Mouse (Mus musculus) forebrain, embryonic 15.5 days (tissue): ENCODE results near the gene Ak2. TPM values are rescaled to one million over a fixed set of nuclear protein-coding genes. Genes with fewer than 3 reads are reported as not detected.

Source experiments
- ATAC-seq: fragments of 200-750 bp; cut with Nextera tagmentation; replicated peaks from 2 replicates; pipeline ENCODE4 v1.8.0; 2017; ENCODE audit warnings: mild to moderate bottlenecking, moderate TSS enrichment, moderate library complexity
- H3K27ac ChIP-seq: fragments of 300-500 bp; sonication (generic); replicated peaks from 2 replicates; pipeline ENCODE4 v1.5.1; 2015; ENCODE audit warnings: mild to moderate bottlenecking, inconsistent platforms
- H3K27me3 ChIP-seq: fragments of 300-500 bp; sonication (generic); 2 replicates; pipeline ENCODE4 v1.6.1; 2015; ENCODE audit warnings: inconsistent platforms
- H3K36me3 ChIP-seq: fragments of 300-500 bp; sonication (generic); 2 replicates; pipeline ENCODE4 v1.6.1; 2015; ENCODE audit warnings: mild to moderate bottlenecking, inconsistent platforms
- H3K4me1 ChIP-seq: fragments of 300-500 bp; sonication (generic); 2 replicates; pipeline ENCODE4 v1.6.1; 2015; ENCODE audit warnings: inconsistent platforms
- H3K4me2 ChIP-seq: fragments of 300-500 bp; sonication (generic); replicated peaks from 2 replicates; pipeline ENCODE4 v1.6.1; 2015; ENCODE audit warnings: mild to moderate bottlenecking, inconsistent platforms
- H3K4me3 ChIP-seq: fragments of 300-500 bp; sonication (generic); 2 replicates; pipeline ENCODE4 v1.5.1; 2015; ENCODE audit warnings: mild to moderate bottlenecking, inconsistent platforms
- H3K9ac ChIP-seq: fragments of 300-500 bp; sonication (generic); replicated peaks from 2 replicates; pipeline ENCODE4 v1.6.1; 2015; ENCODE audit warnings: mild to moderate bottlenecking, inconsistent platforms
- H3K9me3 ChIP-seq: fragments of 300-500 bp; sonication (generic); 2 replicates; pipeline ENCODE4 v1.6.1; 2016; ENCODE audit warnings: inconsistent platforms
- WGBS: fragments of 180-500 bp; shearing (Covaris S2); methylation state at CpG from one replicate; pipeline ENCODE4 v1.1.7; 2015; ENCODE audit warnings: mixed read lengths; 5-methylcytosine and 5-hydroxymethylcytosine counted together
- polyA plus RNA-seq: library from polyadenylated mRNA; unstranded; fragments of >200 nt; fragmentation: Nextera tagmentation; extraction: Ambion mirVana; gene quantifications from 2 replicates; pipeline ENCODE4 v1.2.1, GENCODE M21; 2015

Gene Ak2
- polyA plus RNA-seq, 1 experiment from 2014 or later = 106 TPM

DNA sequence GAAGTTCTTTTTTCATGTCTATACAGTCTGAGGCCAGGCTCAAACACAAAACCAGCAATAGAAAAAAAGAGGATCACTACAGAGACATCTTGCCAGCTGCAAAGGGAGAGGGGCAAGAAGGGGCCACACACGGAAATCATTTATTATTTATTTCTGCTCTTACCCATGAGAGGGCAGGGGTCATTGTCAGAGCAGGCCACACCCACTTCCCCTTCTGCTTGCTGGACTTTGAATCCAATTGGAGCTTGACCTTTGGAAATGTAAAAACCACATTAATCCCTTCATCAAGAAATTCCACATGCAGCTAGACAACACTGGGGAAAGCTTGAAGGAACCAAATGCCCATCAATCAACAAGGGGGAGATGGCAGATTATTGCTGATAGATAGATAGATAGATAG lies 13.1 kb upstream of the Ak2 start:
- Histone ChIP-seq H3K36me3 (no peaks in the 10 kb centered on the region), H3K4me1 (no peaks in the 10 kb centered on the region), H3K4me3 (no peak overlapping the region), H3K27me3 (no peaks in the 10 kb centered on the region), H3K27ac (no peak overlapping the region), H3K9ac (no peak overlapping the region), H3K4me2 (no peak overlapping the region), H3K9me3 (no peaks in the 10 kb centered on the region)
- WGBS = 52% methylated on average over 1 of the region's 1 CpGs
- no peak for ATAC-seq

DNA sequence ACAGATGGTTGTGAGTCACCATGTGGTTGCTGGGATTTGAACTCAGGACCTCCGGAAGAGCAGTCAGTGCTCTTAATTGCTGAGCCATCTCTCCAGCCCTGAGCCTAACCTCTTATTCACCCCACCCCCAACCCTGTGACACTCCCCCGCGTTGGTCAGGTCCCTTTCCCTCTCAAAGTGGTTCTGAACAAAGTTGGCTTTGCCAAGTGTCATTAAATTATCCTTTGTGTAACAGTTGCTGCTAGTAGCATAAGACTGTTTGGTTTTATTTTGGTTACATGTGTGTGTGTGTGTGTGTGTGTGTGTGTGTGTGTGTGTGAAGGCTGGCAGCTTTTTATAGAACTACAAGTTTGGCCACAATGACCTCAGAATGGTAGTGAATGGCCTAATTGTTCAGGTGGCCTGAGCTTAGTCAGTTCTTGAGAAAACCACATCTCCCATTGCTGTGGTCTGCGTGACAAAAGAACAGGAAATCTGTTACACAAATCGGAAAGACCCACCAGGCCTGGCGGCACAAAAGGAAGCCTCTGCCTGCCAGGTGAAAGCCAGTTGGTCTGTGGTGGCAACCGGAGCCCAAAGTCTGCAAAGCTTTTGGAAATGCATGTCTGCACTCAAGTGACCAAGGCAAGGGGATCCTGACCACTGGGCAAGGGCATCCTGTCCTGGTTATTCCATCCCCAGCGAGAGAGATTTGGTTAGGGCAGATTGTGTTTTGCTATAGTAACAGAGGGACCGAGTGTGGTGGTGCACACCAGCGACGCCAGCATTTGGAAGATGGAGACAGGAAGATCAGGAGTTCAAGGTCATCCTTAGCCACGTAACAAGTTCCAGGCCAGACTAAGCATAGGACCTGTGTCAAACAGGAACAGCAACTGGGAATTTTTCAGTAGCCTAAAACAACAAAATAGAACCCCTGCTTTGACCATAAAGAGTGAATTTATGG lies 10.6 kb upstream of the Ak2 start:
- Histone ChIP-seq H3K36me3 (no peaks in the 10 kb centered on the region), H3K4me3 (no peak overlapping the region), H3K9me3 (no peaks in the 10 kb centered on the region), H3K27ac (no peak overlapping the region), H3K27me3 (no peaks in the 10 kb centered on the region), H3K4me1 (no peaks in the 10 kb centered on the region), H3K4me2 (no peak overlapping the region), H3K9ac (no peak overlapping the region)
- WGBS = 77% methylated on average over 12 of the region's 12 CpGs
- no peak for ATAC-seq

DNA sequence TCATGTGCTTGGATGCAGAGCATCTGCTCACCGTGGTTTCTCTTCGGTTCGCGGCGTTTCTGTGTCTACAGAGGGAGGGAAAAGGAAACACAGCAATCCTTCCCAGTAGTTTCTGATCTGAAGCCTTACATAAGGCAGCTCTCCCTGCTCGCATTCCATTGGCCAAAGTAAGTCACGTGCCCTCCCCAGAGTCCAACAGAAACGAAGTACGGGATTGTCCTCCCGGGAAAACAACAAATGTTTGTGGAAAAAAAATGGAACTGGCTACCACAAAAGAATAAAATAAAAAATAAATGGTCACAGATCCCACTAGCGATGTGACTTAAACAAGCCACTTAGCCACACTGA lies 10.0 kb upstream of the Ak2 start:
- H3K27ac ChIP-seq = no peak overlapping the region
- H3K27me3 ChIP-seq = no peaks in the 10 kb centered on the region
- no peak overlapping the region for H3K9ac ChIP-seq
- H3K36me3 ChIP-seq = no peaks in the 10 kb centered on the region
- no peaks in the 10 kb centered on the region for H3K4me1 ChIP-seq
- no peaks in the 10 kb centered on the region for H3K9me3 ChIP-seq
- no peak overlapping the region for H3K4me2 ChIP-seq
- 81% methylated on average over 11 of the region's 11 CpGs for WGBS
- ATAC-seq = no peak
- H3K4me3 ChIP-seq = no peak overlapping the region

DNA sequence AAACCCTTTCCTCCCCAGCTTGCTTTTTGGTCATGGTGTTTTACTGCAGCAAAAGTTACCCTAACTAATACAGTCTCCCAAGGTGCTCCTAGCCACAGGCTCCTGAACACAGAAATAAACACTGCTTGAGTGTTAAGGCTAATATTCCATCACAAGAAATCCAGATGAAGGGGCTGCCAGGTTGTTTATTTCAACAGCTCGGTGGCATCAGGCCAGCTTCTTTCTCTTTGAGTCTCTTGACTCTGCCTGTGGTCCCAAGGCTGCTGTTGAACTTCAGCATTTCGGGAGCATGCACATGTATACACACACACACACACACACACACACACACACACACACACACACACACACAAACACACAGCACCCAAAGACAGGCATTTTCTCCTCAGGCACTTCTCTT lies 8.6 kb upstream of the Ak2 start:
- 86% methylated on average over 2 of the region's 2 CpGs for WGBS
- Histone ChIP-seq H3K9ac (no peak overlapping the region), H3K4me3 (no peak overlapping the region), H3K9me3 (no peaks in the 10 kb centered on the region), H3K27me3 (no peaks in the 10 kb centered on the region), H3K4me1 (no peaks in the 10 kb centered on the region), H3K27ac (no peak overlapping the region), H3K4me2 (no peak overlapping the region), H3K36me3 (no peaks in the 10 kb centered on the region)
- no peak for ATAC-seq

DNA sequence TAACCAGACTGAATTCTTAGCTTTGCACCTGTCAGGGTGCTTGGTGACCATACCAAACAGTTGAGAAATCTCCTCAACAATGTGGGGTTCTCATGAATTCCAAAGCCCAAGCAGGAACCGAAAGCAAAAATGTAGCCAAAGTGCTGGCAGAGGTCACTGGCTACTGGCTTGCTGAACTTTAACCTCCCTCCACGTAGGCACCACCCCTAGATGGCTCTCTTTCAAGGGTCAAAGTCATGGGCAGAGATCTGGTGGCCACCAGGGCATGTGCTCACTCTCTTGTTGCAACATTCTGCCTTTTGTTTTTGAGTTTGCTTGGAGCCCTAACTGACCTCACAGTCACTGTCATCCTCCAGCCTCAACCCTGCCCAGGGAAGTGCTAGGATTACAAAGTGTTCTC lies 8.1 kb upstream of the Ak2 start:
- no peak overlapping the region for H3K9ac ChIP-seq
- no peak for ATAC-seq
- H3K4me3 ChIP-seq = no peak overlapping the region
- H3K4me1 ChIP-seq = no peaks in the 10 kb centered on the region
- no peak overlapping the region for H3K27ac ChIP-seq
- WGBS = 61% methylated on average over 2 of the region's 2 CpGs
- H3K36me3 ChIP-seq = no peaks in the 10 kb centered on the region
- no peak overlapping the region for H3K4me2 ChIP-seq
- no peaks in the 10 kb centered on the region for H3K9me3 ChIP-seq
- no peaks in the 10 kb centered on the region for H3K27me3 ChIP-seq

DNA sequence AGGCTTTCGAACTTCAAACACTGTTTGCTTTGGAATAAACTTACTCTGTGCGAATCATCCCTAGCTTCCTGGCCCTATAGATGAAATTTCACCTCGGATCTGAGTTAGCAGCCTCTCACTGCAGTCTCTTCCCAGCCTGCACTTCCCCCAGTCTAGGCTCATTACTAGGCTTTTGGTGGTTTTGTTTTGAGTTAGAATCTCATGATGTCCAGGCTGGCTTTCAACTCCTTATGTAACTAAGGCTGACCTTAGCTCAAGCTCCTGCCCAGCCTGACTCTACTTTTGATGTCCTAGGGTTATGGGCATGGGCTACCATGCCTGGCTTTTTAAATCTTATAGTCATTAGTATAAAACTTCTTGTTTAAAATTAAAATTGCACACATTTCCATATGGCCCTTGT lies 7.2 kb upstream of the Ak2 start:
- 83% methylated on average over 3 of the region's 3 CpGs for WGBS
- Histone ChIP-seq H3K4me2 (no peak overlapping the region), H3K36me3 (no peaks in the 10 kb centered on the region), H3K4me1 (no peaks in the 10 kb centered on the region), H3K27ac (no peak overlapping the region), H3K4me3 (no peak overlapping the region), H3K9me3 (no peaks in the 10 kb centered on the region), H3K9ac (no peak overlapping the region), H3K27me3 (no peaks in the 10 kb centered on the region)
- no peak for ATAC-seq

DNA sequence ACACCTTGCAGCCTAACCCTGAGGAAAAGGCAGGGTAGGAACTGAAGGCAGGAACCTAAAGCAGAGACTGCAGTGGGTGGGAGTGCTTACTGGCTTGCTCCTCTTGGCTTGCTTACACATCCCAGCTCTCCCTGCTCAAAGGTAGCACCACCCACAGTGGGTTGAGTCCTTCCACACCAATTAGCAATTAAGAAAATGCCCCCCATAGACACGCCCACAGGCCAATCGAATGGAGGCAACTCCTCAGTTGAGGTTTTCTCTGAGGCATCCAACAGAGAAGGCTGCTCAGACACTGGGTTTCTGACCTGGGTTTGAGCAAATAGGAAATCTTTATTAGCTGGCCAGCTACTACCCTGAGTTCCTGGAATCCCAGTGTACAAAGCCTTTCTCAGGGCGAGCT lies 2.8 kb upstream of the Ak2 start:
- Histone ChIP-seq H3K4me2 (no peak overlapping the region), H3K9ac (no peak overlapping the region), H3K4me3 (no peak overlapping the region), H3K36me3 (no peaks in the 10 kb centered on the region), H3K9me3 (no peaks in the 10 kb centered on the region), H3K4me1 (peaks cover 9% of the 10 kb centered on the region), H3K27ac (no peak overlapping the region), H3K27me3 (no peaks in the 10 kb centered on the region)
- 44% methylated on average over 3 of the region's 3 CpGs for WGBS
- no peak for ATAC-seq

DNA sequence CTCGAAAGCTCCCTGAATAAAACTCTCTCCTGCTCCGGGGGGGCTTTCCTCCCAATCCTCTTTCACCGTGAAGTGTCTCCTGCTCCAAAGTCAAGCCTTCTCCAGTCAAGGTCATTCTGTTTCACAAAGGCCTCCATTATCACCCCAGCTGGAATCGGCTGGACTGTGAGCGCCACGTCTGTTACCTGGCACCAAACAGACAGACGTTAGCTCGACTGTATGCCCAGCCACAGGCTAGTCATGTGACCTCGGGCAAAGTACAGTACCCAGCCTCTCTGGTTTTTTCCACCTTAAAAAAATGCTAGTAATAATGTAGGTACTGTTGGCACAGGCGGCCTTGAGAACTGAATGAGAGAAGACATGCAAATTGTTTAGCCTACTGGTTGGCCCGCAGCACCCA lies 2.1 kb upstream of the Ak2 start:
- Histone ChIP-seq H3K9ac (no peak overlapping the region), H3K9me3 (no peaks in the 10 kb centered on the region), H3K4me3 (no peak overlapping the region), H3K4me1 (peaks cover 17% of the 10 kb centered on the region), H3K27ac (no peak overlapping the region), H3K36me3 (no peaks in the 10 kb centered on the region), H3K4me2 (no peak overlapping the region), H3K27me3 (no peaks in the 10 kb centered on the region)
- ATAC-seq = no peak
- WGBS = 63% methylated on average over 11 of the region's 11 CpGs

DNA sequence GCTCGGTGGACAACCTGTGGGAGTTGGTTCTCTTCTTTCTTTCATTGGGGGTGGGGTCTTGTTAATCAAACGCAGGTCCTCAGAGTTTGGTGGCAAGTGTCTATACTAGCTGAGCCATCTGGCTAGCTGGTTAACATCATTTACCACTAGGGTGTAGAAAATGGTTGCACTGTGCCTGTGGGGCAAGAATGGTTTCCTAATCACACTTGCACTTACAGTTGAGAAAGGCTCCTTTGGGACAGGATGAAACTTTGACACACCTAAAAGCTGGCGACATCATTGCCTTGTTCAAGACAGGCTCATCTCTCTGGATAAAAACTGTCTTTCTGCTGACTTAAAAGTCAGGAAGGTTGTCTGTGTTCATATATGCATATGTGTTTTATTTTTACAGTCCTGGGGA lies 418 bp downstream of the Ak2 start:
- Histone ChIP-seq H3K9ac (no peak overlapping the region), H3K4me3 (no peak overlapping the region), H3K9me3 (no peaks in the 10 kb centered on the region), H3K36me3 (no peaks in the 10 kb centered on the region), H3K4me2 (no peak overlapping the region), H3K27me3 (no peaks in the 10 kb centered on the region), H3K4me1 (peaks cover 22% of the 10 kb centered on the region), H3K27ac (no peak overlapping the region)
- ATAC-seq = no peak
- WGBS = 91% methylated on average over 3 of the region's 3 CpGs

DNA sequence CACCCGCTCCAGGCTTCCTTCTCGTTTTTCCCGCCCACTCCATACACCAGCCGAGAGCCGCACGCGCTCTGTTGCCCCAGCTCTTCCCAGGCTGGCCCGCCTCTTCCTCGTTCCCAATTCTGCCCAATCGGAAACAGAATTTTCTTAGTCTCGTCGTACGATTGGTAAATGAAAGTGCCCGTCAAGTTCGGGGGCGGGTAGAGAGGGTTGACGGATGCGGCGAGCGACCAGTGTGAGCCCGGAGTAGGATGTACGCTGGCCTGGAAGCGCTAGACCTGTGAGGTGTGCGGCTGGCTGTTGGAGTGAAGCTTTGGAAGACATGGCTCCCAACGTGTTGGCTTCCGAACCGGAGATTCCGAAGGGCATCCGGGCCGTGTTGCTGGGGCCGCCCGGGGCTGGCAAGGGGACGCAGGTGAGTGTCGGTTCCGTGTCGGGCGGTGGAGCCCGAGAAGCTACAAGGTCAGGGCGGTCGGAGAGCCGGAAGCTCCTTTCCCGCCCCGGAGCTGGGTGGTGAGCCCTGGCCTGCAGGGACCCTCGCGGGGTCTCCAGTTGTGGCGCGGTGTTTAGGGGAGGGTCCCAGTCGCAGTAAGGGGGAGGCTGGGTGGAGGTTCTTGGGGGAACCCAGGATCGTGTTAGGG lies 1.4 kb downstream of the Ak2 start:
- WGBS = under 1% methylated on average over 49 of the region's 49 CpGs

DNA sequence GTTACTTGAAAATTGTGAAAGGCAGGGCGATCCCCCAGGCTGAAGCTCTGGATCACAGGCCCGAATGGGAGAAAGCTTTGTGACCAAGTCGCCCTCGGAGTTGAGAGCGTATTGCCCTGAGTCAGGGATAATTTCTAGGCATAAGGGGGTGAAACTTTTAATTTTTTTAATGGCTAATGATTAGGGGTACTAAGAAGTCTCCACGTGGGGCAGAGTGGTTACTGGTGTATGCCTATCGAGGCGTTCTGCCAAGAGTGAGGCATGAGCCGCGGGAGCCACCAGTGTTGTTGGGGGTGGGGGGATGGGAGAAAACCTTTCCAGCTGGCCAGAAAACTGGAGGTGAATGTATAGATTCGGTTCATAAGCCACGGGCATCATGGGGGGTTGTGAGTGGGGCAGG lies 1.9 kb downstream of the Ak2 start:
- peak overlapping the region; percentile 77 for H3K9ac ChIP-seq
- no peaks in the 10 kb centered on the region for H3K9me3 ChIP-seq
- peak overlapping the region; percentile 70 for H3K4me2 ChIP-seq
- H3K27ac ChIP-seq = no peak overlapping the region; the same call in 1 of the 2 replicates
- 2% methylated on average over 12 of the region's 12 CpGs for WGBS
- no peaks in the 10 kb centered on the region for H3K27me3 ChIP-seq
- ATAC-seq = no peak
- H3K4me1 ChIP-seq = peaks cover 22% of the 10 kb centered on the region
- no peaks in the 10 kb centered on the region for H3K36me3 ChIP-seq
- peak overlapping the region; percentile 88 for H3K4me3 ChIP-seq

More for the DNA sequence above, 1.4 kb downstream of the Ak2 start:
- Histone ChIP-seq H3K4me2 (peak overlapping the region; percentile 70), H3K9me3 (no peaks in the 10 kb centered on the region), H3K27ac (peak overlapping the region; percentile 74), H3K4me1 (peaks cover 22% of the 10 kb centered on the region), H3K9ac (peak overlapping the region; percentile 77), H3K27me3 (no peaks in the 10 kb centered on the region), H3K36me3 (no peaks in the 10 kb centered on the region), H3K4me3 (peak overlapping the region; percentile 88)
- peak; percentile 100 for ATAC-seq

DNA sequence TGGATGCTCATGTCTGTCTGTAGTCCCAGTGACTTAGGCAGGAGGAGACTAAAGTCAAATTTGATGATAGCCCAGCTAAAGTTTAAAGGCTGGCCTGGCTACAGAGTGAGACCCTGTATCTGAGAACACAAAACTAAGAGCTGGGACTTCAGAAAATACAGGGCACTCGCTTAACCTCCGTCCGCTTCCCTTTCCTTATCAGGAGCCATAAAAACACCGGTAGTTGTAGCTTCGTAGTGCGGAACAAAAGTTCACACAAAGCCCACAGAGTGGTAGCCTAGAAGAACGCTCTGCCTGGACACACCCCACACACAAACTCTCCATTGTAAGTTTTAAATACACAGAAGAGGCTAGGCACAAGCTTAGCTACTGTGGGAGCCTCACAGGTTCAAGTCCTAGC lies 3.5 kb downstream of the Ak2 start:
- peaks cover 11% of the 10 kb centered on the region for H3K36me3 ChIP-seq
- H3K27me3 ChIP-seq = no peaks in the 10 kb centered on the region
- H3K9ac ChIP-seq = no peak overlapping the region
- H3K4me2 ChIP-seq = no peak overlapping the region
- WGBS = 91% methylated on average over 7 of the region's 7 CpGs
- H3K4me3 ChIP-seq = no peak overlapping the region
- peaks cover 22% of the 10 kb centered on the region for H3K4me1 ChIP-seq
- no peak overlapping the region for H3K27ac ChIP-seq
- no peak for ATAC-seq
- H3K9me3 ChIP-seq = no peaks in the 10 kb centered on the region
